Mouse (Mus musculus) spleen, postnatal 36 days (tissue): ENCODE data around the gene Odf2l.

ENCODE experiments used
- DNase-seq, 2 experiments: peaks; one replicate each; pipeline ENCODE4 v3.0.0; 2022; ENCODE audit warnings: low spot score in 2 of 2, mixed read lengths in 1 of 2

Gene Odf2l

DNA sequence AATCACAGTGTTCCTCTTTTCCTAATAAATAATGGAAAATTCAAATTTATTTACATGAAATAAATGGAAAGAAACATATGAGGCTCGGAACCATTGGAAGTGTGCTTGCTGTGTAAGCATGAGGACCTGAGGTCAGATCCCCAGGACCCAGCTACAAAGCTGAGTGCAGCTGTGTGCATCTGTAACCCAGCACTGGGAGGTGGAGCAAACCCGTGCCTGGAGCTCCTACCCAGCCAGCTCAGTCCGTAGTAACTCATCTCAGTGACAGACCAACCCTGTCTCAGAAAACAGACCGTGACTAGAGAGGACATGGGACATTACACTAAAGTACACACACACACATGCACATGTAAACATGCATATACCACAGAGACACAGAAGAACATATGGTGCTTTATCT, 21.8 kb downstream of the Odf2l start:
- no peak for DNase-seq

DNA sequence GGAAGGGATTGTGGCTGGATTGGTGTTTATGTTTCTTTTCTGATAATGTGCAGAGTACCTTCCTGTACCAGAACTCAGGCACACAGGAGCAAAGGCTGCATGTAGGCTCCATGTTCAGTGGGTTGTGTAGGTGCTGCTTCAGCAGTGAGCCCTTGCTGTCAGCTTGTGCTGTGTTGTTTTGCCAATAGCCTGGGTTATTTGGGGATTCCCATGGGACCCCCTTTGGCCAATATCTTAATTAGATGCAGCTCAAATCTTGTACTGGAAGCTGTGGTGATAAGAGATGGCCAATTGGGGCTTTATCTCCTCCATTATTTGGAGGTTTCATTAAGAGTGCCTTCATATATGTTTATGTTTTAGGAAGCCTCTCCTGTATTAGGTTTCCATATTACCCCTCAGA, 24.5 kb downstream of the Odf2l start:
- no peak for DNase-seq

DNA sequence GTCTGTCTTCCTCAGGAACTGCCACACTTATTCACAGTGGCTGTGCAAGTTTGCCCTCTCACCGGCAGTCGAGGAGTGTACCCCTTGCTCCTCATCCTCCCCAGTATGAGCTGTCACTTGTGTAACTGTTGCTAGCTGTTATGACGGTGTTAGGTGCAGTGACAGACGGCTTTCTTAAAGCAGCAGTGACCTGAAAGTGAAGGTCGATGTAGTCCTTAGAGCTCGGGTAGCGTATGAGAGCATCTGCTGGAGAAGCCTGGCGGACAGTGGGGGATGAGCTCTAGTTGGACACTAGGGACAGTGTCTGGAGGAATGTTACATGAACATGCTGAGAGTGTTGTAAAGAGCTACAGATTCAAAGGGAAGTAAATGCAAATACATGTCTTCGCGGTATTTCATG, 25.5 kb downstream of the Odf2l start:
- no peak for DNase-seq

DNA sequence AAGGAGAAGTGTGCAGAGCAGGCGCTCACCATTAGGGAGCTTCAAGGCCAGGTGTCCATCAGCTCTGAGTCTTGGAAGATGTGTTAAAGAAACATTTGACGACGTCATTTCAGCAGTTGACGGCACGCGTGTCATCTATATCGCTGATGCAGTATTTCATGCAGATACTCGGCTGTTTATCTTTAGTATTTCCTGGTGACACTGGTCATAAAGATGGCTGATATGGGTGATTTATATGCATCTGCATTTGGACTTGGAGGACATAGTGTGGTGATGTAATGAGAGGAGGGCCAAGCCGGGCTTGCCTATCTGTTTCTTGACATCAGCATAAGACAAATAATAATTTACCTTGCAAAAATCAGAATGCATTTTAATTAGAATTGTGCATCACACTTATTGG, 28.5 kb downstream of the Odf2l start:
- DNase-seq = no peak

DNA sequence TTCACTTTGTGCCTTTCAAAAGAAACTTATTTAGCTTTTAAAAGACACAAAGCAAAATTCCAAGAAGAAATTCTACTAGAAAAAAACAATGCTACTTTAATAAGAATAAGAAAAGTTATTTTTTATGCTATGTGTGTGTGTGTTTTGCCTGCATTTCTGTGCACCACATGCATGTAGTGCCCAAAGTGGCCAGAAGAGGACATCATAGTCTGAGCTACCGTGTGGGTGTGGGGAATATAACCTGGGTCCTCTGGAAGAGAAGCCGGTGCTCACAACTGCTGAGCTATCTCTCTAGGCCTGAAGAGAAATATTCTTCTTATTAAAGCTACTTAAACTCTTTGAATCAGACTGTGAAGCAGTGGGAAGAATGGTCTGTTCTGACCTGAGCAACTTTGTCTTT, 29.1 kb downstream of the Odf2l start:
- DNase-seq = no peak

DNA sequence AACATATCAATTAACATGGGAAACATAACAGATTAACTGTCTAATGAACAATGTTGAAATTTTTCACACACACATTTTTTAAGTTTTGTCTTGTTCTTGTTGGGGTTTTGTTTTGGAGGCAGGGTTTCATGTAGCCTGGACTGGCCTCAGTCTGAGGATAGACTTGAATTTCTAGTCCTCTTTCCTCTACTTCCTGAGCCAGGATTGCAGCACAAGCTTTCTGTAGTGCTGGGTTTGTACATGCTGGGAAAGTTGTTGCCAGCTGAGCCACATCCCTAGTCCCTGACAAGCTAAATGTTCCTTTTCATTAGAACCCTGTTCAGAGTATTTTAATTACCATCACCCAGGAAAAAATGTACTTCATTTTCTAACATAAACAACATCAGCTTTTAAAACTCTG, 29.6 kb downstream of the Odf2l start:
- no peak for DNase-seq

DNA sequence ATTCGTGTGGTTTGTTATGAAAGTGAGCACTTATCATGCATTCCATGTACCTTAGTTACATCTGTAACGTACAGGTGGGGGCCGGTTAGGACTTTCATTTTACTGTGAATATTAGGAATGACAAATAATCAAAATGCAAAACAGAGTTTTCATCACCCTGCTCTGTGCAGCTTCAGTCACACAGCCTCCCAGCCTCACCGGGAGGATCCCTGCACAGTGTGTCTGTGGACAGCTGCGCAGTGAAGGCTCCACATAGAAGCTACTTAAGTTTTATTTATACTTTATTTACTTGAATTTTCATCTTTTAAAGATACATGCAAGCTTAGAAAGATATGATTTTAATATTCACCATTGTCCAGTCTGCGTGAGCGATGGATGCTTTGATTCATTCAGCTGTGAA, 32.7 kb downstream of the Odf2l start:
- DNase-seq = no peak

DNA sequence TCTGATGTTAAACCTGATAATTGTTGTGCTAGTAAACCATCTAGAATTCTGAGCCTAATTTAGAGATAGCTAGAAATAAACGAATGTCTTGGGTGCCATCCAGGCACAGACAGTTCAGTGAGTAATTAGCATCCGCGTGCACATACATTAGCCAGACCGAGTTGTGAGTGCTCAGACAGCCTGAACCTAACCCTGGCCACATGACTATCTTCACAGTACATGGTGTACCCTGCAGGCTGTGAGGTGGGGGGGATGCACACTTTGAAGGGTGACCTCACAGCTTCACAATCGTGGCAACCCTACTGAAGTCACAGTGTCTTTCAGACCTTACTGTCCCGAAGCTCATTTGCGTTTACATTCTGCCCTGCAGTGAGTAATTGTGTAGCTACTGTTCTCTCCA, 33.5 kb downstream of the Odf2l start:
- DNase-seq = no peak

DNA sequence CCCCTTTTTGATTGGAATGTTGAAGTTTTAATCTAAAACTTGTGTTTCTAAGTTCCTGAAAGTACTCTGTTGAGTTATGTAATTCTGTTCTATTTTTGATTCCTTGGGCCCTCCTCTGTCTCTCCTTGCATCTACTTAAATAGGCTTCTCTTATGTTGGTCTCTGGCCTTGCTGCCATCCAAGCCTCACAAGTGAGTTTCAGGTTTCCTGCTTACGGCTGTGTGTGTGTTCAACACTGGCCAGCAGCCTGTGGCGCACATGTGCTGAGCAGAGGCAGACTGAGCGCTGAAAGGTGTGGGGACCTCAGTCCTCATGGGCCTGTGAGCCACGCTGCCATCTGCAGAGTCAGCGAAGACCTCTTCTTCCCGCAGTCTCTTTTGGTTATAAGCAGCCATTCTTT, 38.5 kb downstream of the Odf2l start:
- no peak for DNase-seq

DNA sequence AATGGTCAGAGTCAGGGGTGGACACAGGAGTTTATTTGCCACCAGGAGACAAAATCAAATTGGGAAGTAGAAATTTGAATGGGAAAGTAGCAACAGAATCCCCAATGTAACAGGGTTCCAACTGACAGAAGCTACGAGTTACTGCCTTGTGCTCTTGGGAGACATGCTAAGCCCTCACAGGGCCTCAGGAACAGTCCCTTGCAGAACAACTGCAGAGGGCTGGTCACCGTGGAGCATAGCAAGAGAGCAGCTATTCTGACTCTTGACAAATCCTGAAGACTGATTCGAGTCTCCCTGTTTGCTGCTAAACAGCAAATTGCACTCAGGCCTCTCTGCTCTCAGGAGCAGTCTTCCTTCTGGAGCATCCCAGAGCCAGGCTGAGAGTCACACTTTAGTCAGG, 40.1 kb downstream of the Odf2l start:
- no peak for DNase-seq

DNA sequence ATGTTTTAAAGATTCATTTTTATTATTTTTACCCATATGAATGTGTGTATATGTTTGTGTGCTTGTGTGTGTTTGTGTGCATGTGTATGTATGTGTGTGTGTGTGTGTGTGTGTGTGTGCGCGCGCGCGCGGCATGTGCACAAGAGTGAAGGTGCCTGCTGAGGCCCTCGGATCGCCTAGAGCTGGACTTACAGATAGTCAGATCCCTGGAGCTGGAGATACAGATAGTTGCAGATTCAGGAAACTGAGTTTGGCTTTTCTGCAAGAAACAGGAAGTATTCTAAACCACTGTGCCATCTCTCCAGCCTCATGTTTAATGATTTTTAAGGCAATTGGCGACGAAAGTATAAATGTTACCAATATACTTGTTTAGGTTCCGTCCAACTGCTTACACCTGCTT, 48.4 kb downstream of the Odf2l start:
- DNase-seq = no peak

DNA sequence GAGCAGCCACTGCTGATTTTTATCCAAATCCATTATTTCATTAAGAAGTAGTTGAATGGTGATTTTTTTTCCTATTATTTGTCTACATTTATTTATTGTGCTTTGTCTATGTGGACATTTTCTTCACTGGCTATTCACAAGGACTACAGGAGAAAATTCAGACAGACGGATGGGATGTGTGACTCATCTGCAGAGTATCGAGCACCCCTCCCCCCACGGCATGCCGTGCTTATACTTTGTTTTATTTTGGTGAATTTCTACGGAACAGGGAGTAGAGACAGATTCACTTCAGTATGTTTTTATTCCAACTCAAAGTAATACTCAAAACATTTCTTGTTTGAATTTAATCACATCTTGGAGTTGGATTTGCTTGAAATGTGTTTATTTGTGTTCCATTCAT, 49.4 kb downstream of the Odf2l start:
- no peak for DNase-seq

DNA sequence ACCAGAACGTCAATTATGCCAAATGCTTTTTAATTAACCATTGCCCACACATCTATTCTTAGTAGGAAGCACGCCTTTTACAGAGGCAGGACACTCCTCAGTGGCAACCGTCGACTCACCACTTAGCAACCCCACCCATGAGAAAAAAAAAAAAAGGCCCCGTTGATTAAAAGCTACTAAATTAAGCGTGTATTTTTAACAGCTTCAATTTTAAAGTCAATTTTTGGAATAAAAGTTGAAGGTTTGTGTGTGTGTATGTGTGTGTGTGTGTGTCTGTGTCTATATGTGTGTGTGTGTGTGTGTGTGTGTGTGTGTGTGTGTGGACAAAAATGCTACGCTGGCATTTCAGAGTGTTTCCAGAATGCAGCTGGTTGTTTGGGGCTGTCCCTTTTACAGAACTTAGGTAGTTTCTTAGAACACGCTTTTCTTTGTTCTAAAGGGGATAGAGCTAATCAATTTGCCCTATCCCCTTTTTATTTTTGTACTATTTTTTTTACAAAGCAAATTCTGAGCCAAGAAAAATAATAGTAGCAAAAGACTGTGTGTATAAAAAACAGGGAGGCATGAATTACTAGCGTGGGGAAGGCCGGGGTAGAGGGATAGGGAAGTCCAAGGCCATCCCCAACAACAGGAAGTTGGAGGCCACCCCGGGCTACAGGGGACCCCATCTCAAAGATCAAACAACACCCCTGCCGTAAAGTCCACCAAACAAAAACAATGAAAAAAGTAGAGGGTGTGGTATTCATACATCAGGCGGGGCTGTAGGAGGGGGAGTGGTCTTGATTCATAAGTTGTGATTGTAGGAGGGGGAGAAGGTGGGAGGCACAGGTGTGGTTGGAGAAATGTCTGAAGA, 50.7 kb downstream of the Odf2l start:
- no peak for DNase-seq

DNA sequence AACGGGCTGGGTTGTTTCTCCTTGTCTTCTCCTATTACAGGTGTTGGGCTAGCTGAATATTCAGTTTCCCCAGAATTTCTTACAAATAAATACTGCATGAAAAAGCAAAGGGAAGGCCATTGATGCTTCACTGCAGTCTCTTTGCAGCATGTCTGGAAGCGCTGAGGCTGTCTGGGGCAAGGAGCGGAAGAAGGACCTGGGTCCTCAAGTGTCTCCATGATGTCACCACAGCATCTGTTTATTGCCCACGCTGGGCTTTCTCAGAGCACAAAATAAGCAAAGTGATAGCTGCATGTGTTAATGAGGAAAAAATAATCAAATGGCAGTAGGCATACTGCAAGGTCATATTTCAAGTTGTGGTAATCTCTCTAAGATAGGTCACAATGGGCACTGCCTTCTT, 51.6 kb downstream of the Odf2l start:
- no peak for DNase-seq

DNA sequence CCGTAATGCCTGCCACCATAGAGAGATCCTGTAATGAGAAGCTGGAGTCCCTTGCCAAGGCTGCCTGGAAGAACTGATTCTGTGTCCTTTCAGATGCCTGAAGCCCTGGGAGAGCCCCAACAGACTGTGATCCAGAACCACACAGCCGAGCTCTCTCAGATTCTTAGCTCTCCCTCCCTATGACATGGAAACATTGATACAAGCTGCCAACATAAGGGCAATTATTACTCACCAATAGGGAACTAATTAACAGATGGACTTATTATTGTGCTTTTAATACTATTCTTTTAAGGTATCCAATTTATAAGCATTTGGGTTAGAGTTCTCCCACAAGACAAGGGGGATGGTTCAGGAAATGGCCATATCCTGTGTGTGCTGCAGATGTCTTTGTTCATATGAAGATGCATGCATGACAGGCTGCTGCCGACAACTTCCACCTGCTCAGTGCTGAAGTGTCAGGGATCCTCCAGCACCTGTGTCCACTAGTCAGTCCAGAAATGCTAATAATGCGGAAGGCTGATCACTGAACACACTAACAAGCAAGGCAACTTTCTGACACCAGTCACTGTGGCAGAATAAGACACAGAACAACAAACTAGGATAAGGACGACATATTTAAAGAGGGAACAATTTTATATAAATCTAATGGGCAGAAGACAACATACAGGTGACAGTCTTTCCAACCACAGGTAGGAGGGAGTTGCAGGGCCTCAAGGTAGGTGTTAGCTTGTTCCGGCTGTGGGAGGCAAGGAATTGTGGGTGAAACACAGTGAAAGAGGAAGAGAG, 52.4 kb downstream of the Odf2l start:
- DNase-seq = no peak

DNA sequence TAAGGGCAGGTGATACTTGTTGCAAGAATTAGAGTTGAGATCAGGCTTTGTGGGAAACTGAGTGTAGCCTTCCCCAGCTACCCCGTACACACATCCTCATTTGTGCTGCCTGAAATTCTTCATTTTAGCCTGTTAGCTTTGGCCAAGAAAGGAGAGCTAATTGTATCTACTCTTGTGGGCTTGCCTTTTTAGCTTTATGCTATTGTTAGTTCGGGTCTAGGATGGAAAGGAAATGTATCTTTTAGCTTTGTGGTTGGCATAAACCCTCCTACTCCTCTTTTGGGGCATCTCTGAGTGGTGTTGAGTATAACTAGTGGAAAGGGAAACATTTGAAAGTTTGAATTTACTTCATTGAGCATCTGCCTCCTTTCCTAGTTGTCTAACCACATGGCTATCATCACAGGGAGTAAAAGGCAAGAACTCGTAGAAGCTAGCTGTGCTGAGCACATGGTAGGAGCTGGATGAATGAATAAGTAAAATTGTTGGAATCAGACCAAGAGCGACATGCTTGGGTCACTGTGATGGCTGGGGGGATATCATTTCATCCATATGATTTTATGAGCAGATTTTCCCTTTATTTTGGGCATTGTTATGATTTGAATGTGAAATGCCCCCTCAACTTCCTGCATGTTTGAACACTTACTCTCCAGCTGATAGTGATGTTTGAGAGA, 53.1 kb downstream of the Odf2l start:
- no peak for DNase-seq

DNA sequence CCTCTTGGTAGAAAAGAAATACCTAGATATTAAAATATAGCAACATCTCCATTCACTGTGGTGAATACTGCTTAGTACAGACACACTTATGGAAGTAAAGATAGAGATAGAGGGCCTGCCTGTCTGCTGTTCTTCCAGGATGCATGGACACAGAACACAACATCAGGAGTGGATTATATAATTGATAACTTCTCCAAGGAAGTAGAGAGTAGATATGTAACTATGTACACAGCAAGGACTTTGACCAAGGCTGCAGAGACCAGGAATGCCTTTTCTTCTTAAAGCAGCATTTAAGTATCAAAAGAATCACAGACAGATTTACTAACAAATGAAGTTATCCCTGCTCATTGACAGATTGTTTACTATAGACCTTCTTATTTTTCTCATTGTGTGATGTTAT, 66.3 kb downstream of the Odf2l start:
- DNase-seq = no peak

DNA sequence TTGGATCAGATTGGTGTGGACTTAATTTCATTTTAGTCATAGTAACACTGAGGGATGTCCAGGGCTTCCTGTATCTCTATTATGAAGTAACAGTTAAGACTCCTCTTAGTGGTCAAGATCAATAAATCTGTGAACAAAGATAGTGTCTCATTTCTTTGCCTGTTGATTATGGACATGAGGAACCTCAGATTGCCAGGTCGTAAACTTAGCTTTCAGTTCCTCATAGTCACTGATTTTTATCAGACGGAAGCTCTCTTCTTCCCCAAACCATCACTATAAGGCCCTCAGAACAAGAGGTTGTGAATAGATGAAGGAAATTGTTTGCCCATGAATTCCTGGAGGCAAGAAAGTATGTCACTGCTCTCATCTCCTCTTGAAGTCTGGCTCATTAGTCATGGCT, 73.6 kb downstream of the Odf2l start:
- DNase-seq = no peak

DNA sequence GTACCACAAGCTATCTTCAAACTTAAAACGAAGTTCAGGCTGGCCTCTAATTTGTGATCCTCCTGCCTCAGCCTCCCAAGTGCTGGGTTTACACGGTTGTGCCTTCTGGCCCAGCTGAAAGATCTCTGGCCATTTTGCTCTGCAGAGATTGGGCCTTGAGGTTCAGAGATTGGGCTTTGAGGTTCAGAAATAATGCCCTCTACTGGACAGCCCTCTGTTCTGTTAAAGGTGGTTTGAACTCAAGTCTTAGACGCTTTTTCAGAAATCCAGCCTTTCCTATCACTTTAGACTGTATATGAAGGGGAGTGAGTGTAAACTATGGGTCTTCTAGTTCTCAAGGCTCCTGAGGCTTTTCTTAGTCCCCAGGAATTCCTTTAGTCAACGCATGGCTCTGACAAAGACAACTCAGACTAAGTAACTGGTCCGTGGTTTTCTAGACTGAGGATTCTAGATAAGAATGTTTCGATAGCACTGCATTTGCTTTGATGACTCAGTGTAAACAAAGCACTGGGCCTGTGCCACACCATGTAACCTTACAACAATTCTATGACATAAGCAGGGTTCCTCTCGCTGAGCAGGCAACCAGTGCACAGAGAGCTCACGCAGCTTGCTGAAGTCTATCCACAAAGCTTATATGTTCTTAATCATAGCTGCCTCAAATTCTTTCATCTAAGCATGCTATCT, 77.0 kb downstream of the Odf2l start:
- DNase-seq = no peak

DNA sequence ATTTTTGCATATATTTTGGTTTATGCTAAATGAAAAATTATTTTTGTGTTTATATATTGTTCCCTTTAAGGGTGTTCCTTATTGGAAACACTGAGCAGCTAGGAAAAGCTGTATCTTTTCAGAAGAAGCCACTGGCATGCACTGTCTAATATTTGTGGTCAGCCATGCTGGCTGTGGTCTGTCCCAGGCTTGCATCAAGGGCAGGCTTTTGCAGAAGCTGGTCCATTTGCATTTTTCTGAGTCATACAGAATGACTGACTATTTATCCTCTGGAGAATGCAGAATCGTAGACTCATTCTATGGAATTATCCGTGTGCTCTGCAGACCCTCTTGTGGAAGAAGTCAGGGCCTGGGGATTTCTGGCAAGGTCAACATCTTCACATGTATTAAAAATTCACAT, 79.7 kb downstream of the Odf2l start:
- no peak for DNase-seq
